Mouse (Mus musculus): ENCODE measurements at regions not wholly inside any gene's neighbourhood (a gene's known extent, or its start where the extent isn't known, plus 50 kb on each side); places are given as distances from the start of the nearest gene placed in this dataset. TPM values are rescaled to one million over a fixed set of nuclear protein-coding genes. Genes with fewer than 3 reads are reported as not detected.

- Histone ChIP-seq H3K4me3 (ENCODE audit: low read length) (no peak overlapping the region), H3K9me3 (ENCODE audit: low read length) (no peaks in the 10 kb centered on the region), H3K9ac (replicated peaks; ENCODE audit: low read length) (no peak overlapping the region), H3K27me3 (ENCODE audit: insufficient read depth, low read length) (no peaks in the 10 kb centered on the region), H3K4me1 (ENCODE audit: insufficient read depth, low read length) (no peaks in the 10 kb centered on the region), H3K4me2 (replicated peaks; ENCODE audit: low read depth, low read length) (no peak overlapping the region), H3K36me3 (ENCODE audit: insufficient read depth, low read length) (no peaks in the 10 kb centered on the region), H3K27ac (ENCODE audit: low read length) (no peak overlapping the region)
- WGBS, result 55% methylated on average over 4 of the region's 4 CpGs
- ATAC-seq (ENCODE audit: low FRiP score, low TSS enrichment), result no peak
Observed at GRCm38 (mm10) chr11:28669359-28669758, 85.2 kb upstream of the Ccdc85a start.

- H3K4me3 ChIP-seq (ENCODE audit: low read length), result no peak overlapping the region
- ATAC-seq (ENCODE audit: low FRiP score, low TSS enrichment), result no peak
- H3K4me2 ChIP-seq (replicated peaks; ENCODE audit: low read depth, low read length), result no peak overlapping the region
- no peak overlapping the region for H3K27ac ChIP-seq (ENCODE audit: low read length)
- H3K36me3 ChIP-seq (ENCODE audit: insufficient read depth, low read length), result no peaks in the 10 kb centered on the region
- no peaks in the 10 kb centered on the region for H3K4me1 ChIP-seq (ENCODE audit: insufficient read depth, low read length)
- H3K9ac ChIP-seq (replicated peaks; ENCODE audit: low read length), result no peak overlapping the region
- WGBS, result 44% methylated on average over 4 of the region's 4 CpGs
- no peaks in the 10 kb centered on the region for H3K27me3 ChIP-seq (ENCODE audit: insufficient read depth, low read length)
- no peaks in the 10 kb centered on the region for H3K9me3 ChIP-seq (ENCODE audit: low read length)
Observed at GRCm38 (mm10) chr11:28660377-28660776, 76.3 kb upstream of the Ccdc85a start.

- WGBS, result 64% methylated on average over 12 of the region's 12 CpGs
- no peaks in the 10 kb centered on the region for H3K9me3 ChIP-seq (ENCODE audit: low read length)
- peak; percentile 57; the same call in 1 of the 2 replicates for ATAC-seq (ENCODE audit: low FRiP score, low TSS enrichment)
- no peak overlapping the region for H3K9ac ChIP-seq (replicated peaks; ENCODE audit: low read length)
- H3K4me2 ChIP-seq (replicated peaks; ENCODE audit: low read depth, low read length), result no peak overlapping the region
- no peak overlapping the region for H3K27ac ChIP-seq (ENCODE audit: low read length)
- H3K36me3 ChIP-seq (ENCODE audit: insufficient read depth, low read length), result no peaks in the 10 kb centered on the region
- no peak overlapping the region for H3K4me3 ChIP-seq (ENCODE audit: low read length)
- H3K4me1 ChIP-seq (ENCODE audit: insufficient read depth, low read length), result no peaks in the 10 kb centered on the region
- no peaks in the 10 kb centered on the region for H3K27me3 ChIP-seq (ENCODE audit: insufficient read depth, low read length)
Observed at GRCm38 (mm10) chr11:28655169-28655846, 71.2 kb upstream of the Ccdc85a start.

GRCm38 (mm10) chr11:28649446-28649845 lies 65.3 kb upstream of the Ccdc85a start:
- no peaks in the 10 kb centered on the region for H3K36me3 ChIP-seq (ENCODE audit: insufficient read depth, low read length)
- no peak overlapping the region for H3K4me3 ChIP-seq (ENCODE audit: low read length)
- H3K4me2 ChIP-seq (replicated peaks; ENCODE audit: low read depth, low read length), result no peak overlapping the region
- H3K4me1 ChIP-seq (ENCODE audit: insufficient read depth, low read length), result no peaks in the 10 kb centered on the region
- H3K9me3 ChIP-seq (ENCODE audit: low read length), result no peaks in the 10 kb centered on the region
- H3K27ac ChIP-seq (ENCODE audit: low read length), result no peak overlapping the region
- peak; percentile 59; the same call in 1 of the 2 replicates for ATAC-seq (ENCODE audit: low FRiP score, low TSS enrichment)
- 76% methylated on average over 7 of the region's 7 CpGs for WGBS
- H3K27me3 ChIP-seq (ENCODE audit: insufficient read depth, low read length), result no peaks in the 10 kb centered on the region
- H3K9ac ChIP-seq (replicated peaks; ENCODE audit: low read length), result no peak overlapping the region

- peak; percentile 27; the same call in 1 of the 2 replicates for ATAC-seq (ENCODE audit: low FRiP score, low TSS enrichment)
- Histone ChIP-seq H3K36me3 (ENCODE audit: insufficient read depth, low read length) (no peaks in the 10 kb centered on the region), H3K27me3 (ENCODE audit: insufficient read depth, low read length) (no peaks in the 10 kb centered on the region), H3K9me3 (ENCODE audit: low read length) (no peaks in the 10 kb centered on the region), H3K4me1 (ENCODE audit: insufficient read depth, low read length) (no peaks in the 10 kb centered on the region), H3K4me2 (replicated peaks; ENCODE audit: low read depth, low read length) (no peak overlapping the region), H3K9ac (replicated peaks; ENCODE audit: low read length) (no peak overlapping the region), H3K27ac (ENCODE audit: low read length) (no peak overlapping the region), H3K4me3 (ENCODE audit: low read length) (no peak overlapping the region)
- 50% methylated on average over 3 of the region's 3 CpGs for WGBS
Observed at GRCm38 (mm10) chr11:28648916-28649315, 64.8 kb upstream of the Ccdc85a start.

- Histone ChIP-seq H3K4me3 (ENCODE audit: low read length) (no peak overlapping the region), H3K4me1 (ENCODE audit: insufficient read depth, low read length) (peaks cover 5% of the 10 kb centered on the region; the same call in 1 of the 2 replicates), H3K9ac (replicated peaks; ENCODE audit: low read length) (no peak overlapping the region), H3K4me2 (replicated peaks; ENCODE audit: low read depth, low read length) (no peak overlapping the region), H3K36me3 (ENCODE audit: insufficient read depth, low read length) (no peaks in the 10 kb centered on the region), H3K27me3 (ENCODE audit: insufficient read depth, low read length) (no peaks in the 10 kb centered on the region), H3K27ac (ENCODE audit: low read length) (no peak overlapping the region), H3K9me3 (ENCODE audit: low read length) (no peaks in the 10 kb centered on the region)
- no peak for ATAC-seq (ENCODE audit: low FRiP score, low TSS enrichment)
- 100% methylated on average over 1 of the region's 1 CpGs for WGBS
Observed at GRCm38 (mm10) chr11:28639081-28639480, 55.0 kb upstream of the Ccdc85a start.

- no peaks in the 10 kb centered on the region for H3K36me3 ChIP-seq (ENCODE audit: insufficient read depth, low read length)
- no peaks in the 10 kb centered on the region for H3K9me3 ChIP-seq (ENCODE audit: low read length)
- peak; percentile 83 for ATAC-seq (ENCODE audit: low FRiP score, low TSS enrichment)
- no peaks in the 10 kb centered on the region for H3K27me3 ChIP-seq (ENCODE audit: insufficient read depth, low read length)
- no peak overlapping the region for H3K9ac ChIP-seq (replicated peaks; ENCODE audit: low read length)
- no peak overlapping the region for H3K4me3 ChIP-seq (ENCODE audit: low read length)
- peaks cover 11% of the 10 kb centered on the region; the same call in 1 of the 2 replicates for H3K4me1 ChIP-seq (ENCODE audit: insufficient read depth, low read length)
- no peak overlapping the region for H3K27ac ChIP-seq (ENCODE audit: low read length)
- WGBS, result 14% methylated on average over 3 of the region's 3 CpGs
- H3K4me2 ChIP-seq (replicated peaks; ENCODE audit: low read depth, low read length), result no peak overlapping the region
Observed at GRCm38 (mm10) chr11:28636752-28637151, 52.6 kb upstream of the Ccdc85a start.

MicroRNAs encoded in the stretch of these regions (microRNA counts, 519-probe panel; counts per million panel counts)
- microRNA mmu-miR-216a, result 104 counts per million, percentile 35 among the panel's probes with 10 or more counts
- microRNA mmu-miR-216b, result 104 counts per million, percentile 35 among the panel's probes with 10 or more counts
- 104 counts per million, percentile 35 among the panel's probes with 10 or more counts for microRNA mmu-miR-217

Small RNAs in the stretch of these regions (microRNA-seq; reads per million reads assigned to microRNA genes)
- not detected for gene Mir216a
- gene Mir216b, result not detected
- gene Mir216c, result not detected
- 1.1 reads per million for gene Mir217

Data from kidney, embryonic 16.5 days (tissue).